Mouse (Mus musculus): Measurements from ENCODE around the gene Pard3b.
A peak's percentile ranks its signal among the peaks of the same experiment; 100 is the strongest.

- no peak for TF ChIP-seq ZC3H11A (IDR thresholded peaks at IDR 0.05; ENCODE audit: low read depth, low read length)
- no peak for TF ChIP-seq CTCF (conservative IDR thresholded peaks at IDR 0.05 in 1 of 2, IDR thresholded peaks at IDR 0.05 in 1 of 2; ENCODE audit: low read depth in 2 of 2, low read length in 2 of 2)
- no peak for TF ChIP-seq GABPA (IDR thresholded peaks at IDR 0.05; ENCODE audit: insufficient replicate concordance, low read depth, low read length)
- peak; percentile 30 for TF ChIP-seq MAX (IDR thresholded peaks at IDR 0.05; ENCODE audit: low read length)
- TF ChIP-seq POLR2A (IDR thresholded peaks at IDR 0.05; ENCODE audit: low read depth, low read length), result no peak
- no peak for TF ChIP-seq USF1 (IDR thresholded peaks at IDR 0.05; ENCODE audit: low read depth, low read length)
- peak; percentile 87 for TF ChIP-seq MAFK (IDR thresholded peaks at IDR 0.05; ENCODE audit: insufficient replicate concordance, low read length)
- TF ChIP-seq E2F4 (IDR thresholded peaks at IDR 0.05; ENCODE audit: insufficient replicate concordance, low read depth, low read length), result 0 out of 2 replicates have a peak, but pooled peaks have one; percentile 45
- no peak; the same call in none of the 2 replicates for TF ChIP-seq RAD21 (IDR thresholded peaks at IDR 0.05; ENCODE audit: low read depth, low read length)
- TF ChIP-seq UBTF (IDR thresholded peaks at IDR 0.05; ENCODE audit: low read depth, low read length), result no peak
- TF ChIP-seq POLR2AphosphoS2 (IDR thresholded peaks at IDR 0.05; ENCODE audit: low read depth, low read length), result no peak
Measured at GRCm38 (mm10) chr1:62200919-62201318, 562.3 kb downstream of the Pard3b start.
